Mouse (Mus musculus) stomach, embryonic 15.5 days (tissue): ENCODE measurements at regions not wholly inside any gene's neighbourhood (a gene's known extent, or its start where the extent isn't known, plus 50 kb on each side); places are given as distances from the start of the nearest gene placed in this dataset.

Experiments used
- ATAC-seq: fragments of 200-750 bp; cut with Nextera tagmentation; 2 replicates; pipeline ENCODE4 v1.8.0; 2017; ENCODE audit warnings: low read depth, moderate number of reproducible peaks, moderate TSS enrichment; ENCODE audit not compliant: insufficient read depth, low FRiP score
- H3K27ac ChIP-seq: fragments of 300-500 bp; sonication (generic); 2 replicates; pipeline ENCODE4 v1.5.1; 2015; ENCODE audit warnings: mild to moderate bottlenecking, inconsistent platforms
- H3K27me3 ChIP-seq: fragments of 300-500 bp; sonication (generic); replicated peaks from 2 replicates; pipeline ENCODE4 v1.6.1; 2015; ENCODE audit warnings: inconsistent platforms
- H3K36me3 ChIP-seq: fragments of 300-500 bp; sonication (generic); 2 replicates; pipeline ENCODE4 v1.6.1; 2015; ENCODE audit warnings: inconsistent platforms
- H3K4me1 ChIP-seq: fragments of 300-500 bp; sonication (generic); 2 replicates; pipeline ENCODE4 v1.6.1; 2015; ENCODE audit warnings: inconsistent platforms
- H3K4me2 ChIP-seq: fragments of 300-500 bp; sonication (generic); 2 replicates; pipeline ENCODE4 v1.6.1; 2015; ENCODE audit warnings: mild to moderate bottlenecking, inconsistent platforms
- H3K4me3 ChIP-seq: fragments of 300-500 bp; sonication (generic); replicated peaks from 2 replicates; pipeline ENCODE4 v1.5.1; 2015; ENCODE audit warnings: inconsistent platforms
- H3K9ac ChIP-seq: fragments of 300-500 bp; sonication (generic); 2 replicates; pipeline ENCODE4 v1.6.1; 2015; ENCODE audit warnings: inconsistent platforms
- H3K9me3 ChIP-seq: fragments of 300-500 bp; sonication (generic); 2 replicates; pipeline ENCODE4 v1.6.1; 2016; ENCODE audit warnings: inconsistent platforms
- WGBS: fragments of 180-500 bp; shearing (Covaris S2); methylation state at CpG from one replicate; pipeline ENCODE4 v1.1.7; 2015; 5-methylcytosine and 5-hydroxymethylcytosine counted together

DNA sequence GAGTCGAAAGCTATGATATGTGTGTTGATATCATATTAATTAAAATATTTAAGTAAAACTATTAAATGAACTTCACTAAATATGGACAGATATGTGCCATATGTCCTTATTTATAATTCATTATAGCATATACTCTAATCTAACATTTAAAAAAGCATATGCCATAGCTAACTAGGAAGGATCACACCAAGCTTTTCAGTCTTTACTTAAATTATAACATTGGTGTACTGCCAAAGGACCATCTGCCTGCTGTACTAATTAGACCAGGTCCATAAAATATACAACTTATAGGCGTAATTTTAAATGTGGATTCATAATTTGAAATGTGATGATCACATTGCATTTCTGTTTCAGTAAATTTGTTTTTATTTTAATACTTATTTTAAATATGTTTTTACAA is 651.9 kb upstream of the Klhl1 start:
- Histone ChIP-seq H3K9me3 (no peaks in the 10 kb centered on the region), H3K4me2 (no peak overlapping the region), H3K9ac (no peak overlapping the region), H3K4me3 (no peak overlapping the region), H3K27me3 (no peaks in the 10 kb centered on the region), H3K36me3 (no peaks in the 10 kb centered on the region), H3K4me1 (no peaks in the 10 kb centered on the region), H3K27ac (no peak overlapping the region)
- no peak for ATAC-seq
- WGBS: 82% methylated on average over 2 of the region's 2 CpGs

DNA sequence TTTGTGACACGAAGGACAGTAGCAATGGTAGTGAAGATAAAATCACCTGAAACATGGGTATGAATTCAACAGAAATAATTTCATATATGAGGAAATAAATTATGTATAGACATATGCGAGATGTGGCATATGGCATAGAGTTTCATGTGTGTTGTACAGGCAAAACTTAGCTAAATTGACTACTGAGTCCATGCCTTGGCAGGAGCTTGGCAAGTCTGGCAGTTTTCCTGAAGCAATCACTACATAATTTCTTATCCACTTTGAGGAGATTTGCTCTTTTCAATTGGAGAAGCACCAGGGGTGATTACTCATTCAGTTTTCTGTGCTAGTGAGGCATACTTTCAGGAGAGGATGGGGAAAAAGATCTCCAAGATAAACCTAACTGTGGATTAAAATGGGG is 646.9 kb upstream of the Klhl1 start:
- H3K4me2 ChIP-seq: no peak overlapping the region
- no peak for ATAC-seq
- no peaks in the 10 kb centered on the region for H3K27me3 ChIP-seq
- WGBS: 86% methylated on average over 2 of the region's 2 CpGs
- no peaks in the 10 kb centered on the region for H3K36me3 ChIP-seq
- no peaks in the 10 kb centered on the region for H3K9me3 ChIP-seq
- no peak overlapping the region for H3K4me3 ChIP-seq
- no peak overlapping the region for H3K27ac ChIP-seq
- H3K4me1 ChIP-seq: no peaks in the 10 kb centered on the region
- H3K9ac ChIP-seq: no peak overlapping the region

DNA sequence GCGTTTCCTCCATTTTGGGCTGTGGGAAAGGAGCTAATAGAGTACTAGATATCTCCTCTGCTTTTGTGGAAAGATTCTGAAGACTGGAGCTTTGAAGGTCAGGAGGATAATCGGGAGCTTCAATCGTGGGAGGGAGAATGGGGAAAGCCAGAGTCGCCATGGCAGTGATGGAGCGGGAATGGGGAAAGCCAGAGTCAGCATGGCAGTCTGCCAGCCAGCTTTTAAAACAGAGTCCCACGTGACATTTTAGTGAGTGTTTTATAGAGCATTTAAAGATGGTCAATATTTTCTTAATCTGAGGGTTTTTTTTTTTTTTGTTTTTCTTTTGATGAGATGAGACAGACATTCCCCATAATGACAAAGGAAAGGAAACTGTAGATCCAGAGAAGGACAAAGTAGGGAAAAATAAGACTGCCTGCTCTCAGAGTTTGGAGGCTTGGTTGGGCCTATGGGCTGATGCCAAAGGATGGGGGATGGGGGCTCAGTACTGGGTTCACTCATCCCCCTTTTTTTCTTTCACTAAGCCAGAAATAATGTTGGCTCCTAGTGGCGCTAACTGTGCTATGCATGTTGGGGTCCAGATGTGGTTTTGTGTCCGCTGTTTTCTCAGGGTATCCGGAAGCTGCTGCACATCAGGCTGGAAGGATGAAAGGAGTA is 630.2 kb upstream of the Klhl1 start:
- ATAC-seq: no peak
- H3K27me3 ChIP-seq: no peaks in the 10 kb centered on the region
- H3K4me3 ChIP-seq: no peak overlapping the region
- no peaks in the 10 kb centered on the region for H3K36me3 ChIP-seq
- H3K9ac ChIP-seq: no peak overlapping the region
- H3K4me1 ChIP-seq: no peaks in the 10 kb centered on the region
- no peak overlapping the region for H3K4me2 ChIP-seq
- H3K27ac ChIP-seq: no peak overlapping the region
- no peaks in the 10 kb centered on the region for H3K9me3 ChIP-seq
- WGBS: 81% methylated on average over 9 of the region's 9 CpGs

DNA sequence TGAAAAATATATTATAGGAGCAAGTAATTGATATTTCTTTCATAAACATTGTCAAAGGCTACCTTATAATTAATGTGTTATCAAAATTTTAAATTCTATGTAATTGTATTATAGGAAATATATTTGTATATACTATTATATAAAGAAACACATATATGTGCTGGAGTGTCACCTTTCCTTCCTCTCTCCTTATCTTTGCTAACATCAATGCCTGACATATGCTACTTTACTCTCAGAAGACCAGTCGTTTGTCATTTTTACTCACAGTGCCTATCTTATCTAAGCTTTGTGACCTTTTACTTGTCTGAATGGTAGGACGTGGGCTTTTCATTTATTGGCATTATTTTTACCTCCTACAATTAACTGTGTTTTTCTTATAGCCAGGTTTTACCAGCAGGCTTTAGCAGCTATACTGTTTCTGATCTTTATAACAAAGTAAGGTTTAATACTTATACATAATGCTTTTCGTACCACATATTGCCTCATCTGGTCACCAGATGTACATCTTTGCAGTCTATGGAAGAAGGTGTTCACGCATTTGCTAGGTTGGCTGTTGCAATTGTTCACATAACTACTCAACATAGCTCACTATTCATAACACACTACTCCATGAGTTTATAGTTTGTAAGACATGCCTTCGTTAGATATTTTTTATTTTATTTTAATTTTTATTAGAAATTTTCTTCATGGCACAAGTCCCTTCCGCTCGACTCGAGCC is 597.2 kb upstream of the Klhl1 start:
- H3K4me3 ChIP-seq: no peak overlapping the region
- WGBS: 80% methylated on average over 8 of the region's 8 CpGs
- no peak for ATAC-seq
- no peaks in the 10 kb centered on the region for H3K36me3 ChIP-seq
- no peaks in the 10 kb centered on the region for H3K27me3 ChIP-seq
- no peak overlapping the region for H3K4me2 ChIP-seq
- no peaks in the 10 kb centered on the region for H3K4me1 ChIP-seq
- H3K9me3 ChIP-seq: no peaks in the 10 kb centered on the region
- H3K9ac ChIP-seq: no peak overlapping the region
- H3K27ac ChIP-seq: no peak overlapping the region

DNA sequence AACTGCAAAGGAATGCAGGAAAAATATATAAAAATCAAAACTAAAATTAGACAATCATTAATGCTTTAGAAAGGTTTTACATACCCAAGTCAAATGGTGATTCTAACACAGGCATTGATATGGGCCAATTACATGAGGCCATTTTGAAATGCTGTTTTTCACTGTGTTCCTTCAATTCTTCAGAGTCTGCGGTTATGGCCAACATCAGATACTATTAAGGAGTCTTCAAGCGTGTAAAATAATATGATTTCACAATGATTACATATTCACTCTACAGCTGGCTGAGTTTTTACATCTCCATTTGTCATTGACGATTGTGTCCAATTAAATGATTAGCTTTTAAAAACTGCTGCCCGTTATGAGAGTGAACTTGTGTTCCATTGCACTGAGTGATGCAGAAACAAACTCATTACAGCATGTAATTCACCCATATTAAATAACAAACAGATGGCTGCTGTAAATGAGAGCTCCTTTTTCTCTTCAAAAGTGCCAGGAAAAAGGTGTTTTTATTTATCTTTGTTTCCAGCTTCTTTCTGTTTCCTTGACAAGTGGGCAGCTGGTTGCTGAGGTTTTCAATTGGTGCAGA is 582.3 kb upstream of the Klhl1 start:
- WGBS: 77% methylated on average over 4 of the region's 4 CpGs
- Histone ChIP-seq H3K27ac (no peak overlapping the region), H3K9me3 (no peaks in the 10 kb centered on the region), H3K4me2 (no peak overlapping the region), H3K9ac (no peak overlapping the region), H3K4me3 (no peak overlapping the region), H3K27me3 (no peaks in the 10 kb centered on the region), H3K4me1 (no peaks in the 10 kb centered on the region), H3K36me3 (no peaks in the 10 kb centered on the region)
- ATAC-seq: no peak

DNA sequence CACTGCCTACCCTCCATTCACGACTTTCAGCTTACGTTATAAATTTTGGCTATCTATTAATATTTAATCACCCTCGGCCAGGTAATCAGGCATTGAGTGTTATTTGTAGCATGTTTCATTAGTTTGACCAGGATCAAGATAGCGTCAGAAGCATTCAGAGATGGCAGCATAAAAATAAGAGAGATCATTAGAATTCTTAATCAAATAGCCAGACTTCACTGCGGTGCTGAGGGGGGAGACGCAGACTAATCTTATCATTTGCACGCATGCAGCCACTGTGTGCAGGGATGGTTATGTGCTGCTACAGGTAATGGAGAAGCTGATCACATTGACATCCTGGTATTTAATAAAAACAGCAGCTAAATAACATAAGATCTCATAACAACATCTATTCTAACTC is 574.5 kb upstream of the Klhl1 start:
- WGBS: 83% methylated on average over 7 of the region's 7 CpGs
- Histone ChIP-seq H3K27me3 (no peaks in the 10 kb centered on the region), H3K4me1 (no peaks in the 10 kb centered on the region), H3K9ac (no peak overlapping the region), H3K36me3 (no peaks in the 10 kb centered on the region), H3K27ac (no peak overlapping the region), H3K4me3 (no peak overlapping the region), H3K4me2 (no peak overlapping the region), H3K9me3 (no peaks in the 10 kb centered on the region)
- no peak for ATAC-seq

DNA sequence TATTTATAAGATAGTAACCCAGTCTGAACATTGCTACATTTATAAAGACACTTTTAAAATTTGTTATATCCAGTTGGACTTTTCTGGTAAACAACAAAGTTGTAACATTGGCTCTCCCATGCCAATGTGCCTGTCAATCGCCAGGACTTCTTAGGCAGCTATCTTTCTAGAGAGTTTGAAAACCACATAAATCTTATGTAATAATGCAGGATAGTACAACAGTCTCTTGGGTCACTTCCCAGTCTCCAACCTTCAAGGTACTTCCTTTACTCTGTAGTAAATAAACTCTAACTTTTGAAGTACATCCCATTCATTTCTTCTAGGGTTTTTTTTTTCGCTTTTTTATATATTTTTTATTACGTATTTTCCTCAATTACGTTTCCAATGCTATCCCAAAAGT is 570.0 kb upstream of the Klhl1 start:
- Histone ChIP-seq H3K4me2 (no peak overlapping the region), H3K9ac (no peak overlapping the region), H3K36me3 (no peaks in the 10 kb centered on the region), H3K27ac (no peak overlapping the region), H3K4me3 (no peak overlapping the region), H3K4me1 (no peaks in the 10 kb centered on the region), H3K27me3 (no peaks in the 10 kb centered on the region), H3K9me3 (no peaks in the 10 kb centered on the region)
- no peak for ATAC-seq
- WGBS: 84% methylated on average over 4 of the region's 4 CpGs

DNA sequence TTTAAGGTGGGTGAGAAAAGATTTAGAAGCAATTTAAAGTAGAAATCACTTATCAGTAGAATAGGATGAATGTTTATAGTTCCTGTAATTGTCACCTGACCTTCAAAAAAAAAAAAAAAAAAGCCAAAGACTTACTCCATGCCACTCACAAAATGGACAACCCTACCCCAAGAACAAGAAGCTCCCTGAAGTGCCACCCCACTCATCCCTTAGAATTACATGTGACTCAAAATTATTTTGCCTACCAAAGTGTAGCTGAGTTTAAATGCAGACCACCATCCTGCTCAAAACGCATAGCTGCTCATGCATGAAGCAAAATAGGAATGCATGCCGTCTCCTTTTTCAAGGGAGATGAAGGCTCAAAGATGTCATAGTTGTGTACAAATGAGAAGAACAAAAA is 568.4 kb upstream of the Klhl1 start:
- H3K27me3 ChIP-seq: no peaks in the 10 kb centered on the region
- no peak overlapping the region for H3K4me3 ChIP-seq
- no peak overlapping the region for H3K9ac ChIP-seq
- no peak for ATAC-seq
- no peaks in the 10 kb centered on the region for H3K4me1 ChIP-seq
- 75% methylated on average over 2 of the region's 2 CpGs for WGBS
- H3K27ac ChIP-seq: no peak overlapping the region
- H3K9me3 ChIP-seq: no peaks in the 10 kb centered on the region
- H3K4me2 ChIP-seq: no peak overlapping the region
- no peaks in the 10 kb centered on the region for H3K36me3 ChIP-seq

DNA sequence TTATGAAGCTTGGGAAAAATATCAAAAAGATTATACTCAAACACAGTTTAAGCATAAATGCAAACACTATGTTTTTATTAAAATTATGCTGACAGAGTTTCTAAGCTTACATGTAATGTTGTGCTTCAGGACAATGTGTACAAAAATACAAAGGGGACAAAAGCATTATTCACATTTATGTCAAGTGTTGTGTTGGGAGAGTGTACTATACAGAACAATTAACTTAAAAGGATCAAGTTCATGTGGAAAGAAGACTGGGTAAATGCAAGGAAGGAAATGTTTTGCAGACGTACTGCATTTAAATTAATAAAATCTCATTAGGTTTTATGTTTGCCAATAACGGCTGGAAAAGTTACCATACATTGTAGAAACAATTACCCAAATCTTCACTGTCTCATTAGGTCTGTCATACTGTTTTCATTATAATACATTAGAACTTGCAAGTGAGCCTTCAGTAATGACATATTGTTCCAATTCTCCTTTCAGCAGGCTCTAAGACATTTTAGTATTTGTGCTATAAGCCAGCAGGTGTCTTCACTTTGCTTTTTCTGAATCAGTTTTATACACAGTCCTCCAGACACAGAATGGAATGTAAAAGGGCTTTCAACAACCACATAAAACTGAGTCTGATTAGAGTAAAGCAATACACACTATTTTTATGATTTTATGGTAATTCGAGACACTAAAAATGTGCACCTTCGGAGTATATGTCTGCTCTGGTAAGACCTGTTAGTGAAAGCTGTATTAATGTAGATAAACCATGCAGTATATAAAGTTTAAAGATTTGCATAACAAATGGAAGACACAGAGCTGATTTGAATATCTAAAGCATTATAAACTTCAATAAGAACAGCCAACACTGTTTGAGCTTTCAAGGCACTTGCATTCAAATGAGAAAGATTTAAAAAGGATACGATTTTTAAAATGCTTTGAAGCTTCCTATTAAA is 567.7 kb upstream of the Klhl1 start:
- H3K9me3 ChIP-seq: no peaks in the 10 kb centered on the region
- WGBS: 68% methylated on average over 5 of the region's 5 CpGs
- ATAC-seq: no peak

DNA sequence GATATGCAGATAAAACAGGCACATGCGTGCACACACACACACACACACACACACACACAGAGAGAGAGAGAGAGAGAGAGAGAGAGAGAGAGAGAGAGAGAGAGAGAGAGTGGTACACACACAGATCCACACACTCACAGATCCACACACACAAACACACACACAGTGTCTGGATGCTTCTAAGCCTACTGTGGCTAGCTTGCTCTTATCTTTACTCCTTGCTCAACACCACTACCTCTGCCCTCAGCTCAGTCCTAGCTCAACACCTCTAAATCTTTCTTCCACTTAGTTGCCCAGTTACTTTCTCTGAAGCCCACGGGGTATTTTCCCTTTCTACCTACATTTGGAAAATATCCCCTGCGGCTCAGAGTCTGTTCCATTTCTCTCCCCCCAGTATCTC is 555.9 kb upstream of the Klhl1 start:
- 81% methylated on average over 3 of the region's 3 CpGs for WGBS
- Histone ChIP-seq H3K4me2 (no peak overlapping the region), H3K9ac (no peak overlapping the region), H3K4me3 (no peak overlapping the region), H3K27me3 (no peaks in the 10 kb centered on the region), H3K4me1 (no peaks in the 10 kb centered on the region), H3K9me3 (no peaks in the 10 kb centered on the region), H3K36me3 (no peaks in the 10 kb centered on the region), H3K27ac (no peak overlapping the region)
- no peak for ATAC-seq

More for the DNA sequence above, 567.7 kb upstream of the Klhl1 start:
- no peak overlapping the region for H3K4me2 ChIP-seq
- no peaks in the 10 kb centered on the region for H3K36me3 ChIP-seq
- no peaks in the 10 kb centered on the region for H3K27me3 ChIP-seq
- no peak overlapping the region for H3K27ac ChIP-seq
- no peak overlapping the region for H3K9ac ChIP-seq
- no peak overlapping the region for H3K4me3 ChIP-seq
- no peaks in the 10 kb centered on the region for H3K4me1 ChIP-seq

DNA sequence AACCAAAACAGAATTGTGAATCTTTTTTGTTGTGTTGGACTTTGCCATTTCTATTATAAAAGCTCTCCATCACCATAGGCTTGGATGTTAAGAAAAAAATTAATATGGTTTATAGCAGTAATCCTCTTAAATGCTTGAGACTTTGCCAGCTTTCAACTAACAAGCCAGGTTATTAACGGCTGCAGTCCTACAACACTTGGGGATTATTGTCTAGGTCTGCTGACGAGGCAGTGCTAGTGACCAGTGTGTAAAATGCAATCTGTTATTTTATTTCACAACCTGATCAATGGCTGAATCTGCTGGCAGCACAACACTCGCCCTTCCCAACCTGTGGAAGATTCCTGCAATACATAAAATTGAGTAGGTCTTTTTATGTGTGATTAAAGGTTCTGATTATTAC is 549.9 kb upstream of the Klhl1 start:
- Histone ChIP-seq H3K27ac (no peak overlapping the region), H3K4me3 (no peak overlapping the region), H3K27me3 (no peaks in the 10 kb centered on the region), H3K4me2 (no peak overlapping the region), H3K9me3 (no peaks in the 10 kb centered on the region), H3K9ac (no peak overlapping the region), H3K36me3 (no peaks in the 10 kb centered on the region), H3K4me1 (no peaks in the 10 kb centered on the region)
- 56% methylated on average over 3 of the region's 3 CpGs for WGBS
- ATAC-seq: no peak

DNA sequence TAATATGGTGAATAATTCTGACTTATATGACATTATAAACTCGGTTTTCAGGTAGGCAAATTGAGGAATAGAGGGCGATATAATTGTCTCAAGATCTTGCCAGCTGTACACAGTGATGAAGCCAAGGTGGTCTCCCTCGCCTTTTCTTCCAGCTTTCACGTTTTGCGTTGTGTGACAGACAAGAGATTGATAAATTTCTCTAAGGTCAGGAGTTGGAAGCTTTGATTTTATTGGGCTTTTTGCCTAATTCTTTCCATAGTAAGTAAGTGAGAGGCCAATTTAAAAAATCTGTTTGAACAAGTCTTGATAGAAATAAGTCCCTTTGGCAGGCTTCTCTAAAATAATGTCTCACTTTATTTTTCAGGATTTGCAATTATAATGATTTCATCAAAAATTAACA is 549.4 kb upstream of the Klhl1 start:
- no peak for ATAC-seq
- H3K4me1 ChIP-seq: no peaks in the 10 kb centered on the region
- no peaks in the 10 kb centered on the region for H3K27me3 ChIP-seq
- H3K9me3 ChIP-seq: no peaks in the 10 kb centered on the region
- H3K36me3 ChIP-seq: no peaks in the 10 kb centered on the region
- H3K4me2 ChIP-seq: no peak overlapping the region
- H3K4me3 ChIP-seq: no peak overlapping the region
- H3K27ac ChIP-seq: no peak overlapping the region
- WGBS: 51% methylated on average over 5 of the region's 5 CpGs
- H3K9ac ChIP-seq: no peak overlapping the region
